Mouse (Mus musculus) spleen, postnatal 4 days (tissue): ENCODE measurements around the gene Olfr888.

Experiments used
- DNase-seq, 2 experiments: peaks; one replicate each; pipeline ENCODE4 v3.0.0; 2022; ENCODE audit warnings: low spot score in 2 of 2

Olfr888 gene

GRCm38 (mm10) chr9:38107828-38108227 is at the start of gene Olfr888:
TSS of gene Olfr888 (plus strand) at chr9:38108128.
- no peak for DNase-seq

- DNase-seq = no peak
Measured at GRCm38 (mm10) chr9:38061022-38061421, 46.9 kb upstream of the Olfr888 start, which contains the start of gene Olfr885. TSS of gene Olfr885 (plus strand) at chr9:38061322.

GRCm38 (mm10) chr9:38083772-38084171 is 24.2 kb upstream of the Olfr888 start, which contains the start of gene Olfr887:
TSS of gene Olfr887 (plus strand) at chr9:38084072.
- no peak for DNase-seq

- no peak for DNase-seq
Measured at GRCm38 (mm10) chr9:38114898-38115297, 7.0 kb downstream of the Olfr888 start, which contains the start of gene Olfr889. TSS of gene Olfr889 (plus strand) at chr9:38115198.

GRCm38 (mm10) chr9:38142217-38142616 is 34.3 kb downstream of the Olfr888 start, which contains the start of gene Olfr890:
TSS of gene Olfr890 (plus strand) at chr9:38142517.
- DNase-seq = no peak
